Mouse (Mus musculus) gastrocnemius, postnatal 10 days (tissue): ENCODE data around the gene Gm21961. TPM values are rescaled to one million over a fixed set of nuclear protein-coding genes. Genes with fewer than 3 reads are reported as not detected.
"Not testable (repeated sequence)": the region's sequence is repeated elsewhere in the genome, so short reads cannot be mapped to it uniquely, and the experiment has no call there.

Experiments
- DNase-seq: peaks from one replicate; pipeline ENCODE4 v3.0.0; 2021; ENCODE audit warnings: mixed read lengths
- long read RNA-seq, 2 experiments: library from polyadenylated mRNA; stranded (forward); transcript quantifications; one replicate each; pipeline ENCODE4 v2.0.0; 2021
- total RNA-seq, 2 experiments: library from RNA; stranded (reverse); gene quantifications; 2 replicates each; pipeline ENCODE4 v1.2.3; 2021

Gm21961 gene
- total RNA-seq: not detected
- long read RNA-seq, experiment 1: 0 reads
- long read RNA-seq, experiment 2: 0 reads

GRCm38 (mm10) chr15:65014804-65015203 is at the start of gene Gm21961:
Gene Gm21961 (minus strand): TSS chr15:65014904.
- DNase-seq: no peak

- no peak for DNase-seq
Observed at GRCm38 (mm10) chr15:65041999-65042398, 27.3 kb upstream of the Gm21961 start.

GRCm38 (mm10) chr15:65039216-65039615 is 24.5 kb upstream of the Gm21961 start:
- DNase-seq: not testable (repeated sequence)

- no peak for DNase-seq
Observed at GRCm38 (mm10) chr15:65017971-65018370, 3.3 kb upstream of the Gm21961 start.

DNA sequence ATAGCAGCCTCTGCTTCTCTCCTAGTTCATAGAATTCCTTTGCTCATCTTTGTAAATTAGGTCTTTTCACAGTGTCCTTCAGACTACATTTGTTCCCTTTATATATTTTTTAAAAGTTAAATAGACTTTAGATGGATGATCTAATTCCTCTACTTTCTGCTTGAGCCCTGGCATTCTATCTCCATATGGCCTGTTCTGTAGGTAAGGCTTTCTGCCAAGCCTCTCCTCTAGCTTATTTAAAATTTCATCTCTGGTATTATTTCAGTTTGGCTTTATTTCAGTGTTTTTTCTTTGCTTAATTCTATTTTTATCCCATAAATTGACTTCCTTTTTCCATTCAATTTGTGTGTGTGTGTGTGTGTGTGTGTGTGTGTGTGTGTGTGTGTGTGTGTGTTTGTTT is 8.5 kb downstream of the Gm21961 start:
- DNase-seq: no peak

- DNase-seq: no peak
Observed at GRCm38 (mm10) chr15:64994498-64994897, 20.2 kb downstream of the Gm21961 start.

DNA sequence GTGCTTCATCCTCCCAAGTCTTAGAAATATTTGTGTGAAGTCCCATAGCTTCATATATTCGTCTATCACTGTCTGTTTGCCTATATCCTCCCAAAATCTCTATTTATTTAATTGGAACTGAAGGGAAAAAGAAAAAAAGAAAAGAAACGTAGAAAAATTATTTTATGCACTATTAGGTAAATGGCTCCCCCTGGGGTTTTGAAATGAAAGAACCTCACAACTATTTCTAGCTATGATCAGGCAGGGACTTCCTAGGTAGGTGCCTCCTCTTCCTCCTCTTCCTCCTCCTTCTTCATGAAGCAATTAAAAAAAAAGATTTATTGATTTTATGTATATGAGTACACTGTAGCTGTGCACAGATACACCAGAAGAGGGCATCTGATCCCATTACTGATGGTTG is 34.7 kb downstream of the Gm21961 start:
- no peak for DNase-seq

DNA sequence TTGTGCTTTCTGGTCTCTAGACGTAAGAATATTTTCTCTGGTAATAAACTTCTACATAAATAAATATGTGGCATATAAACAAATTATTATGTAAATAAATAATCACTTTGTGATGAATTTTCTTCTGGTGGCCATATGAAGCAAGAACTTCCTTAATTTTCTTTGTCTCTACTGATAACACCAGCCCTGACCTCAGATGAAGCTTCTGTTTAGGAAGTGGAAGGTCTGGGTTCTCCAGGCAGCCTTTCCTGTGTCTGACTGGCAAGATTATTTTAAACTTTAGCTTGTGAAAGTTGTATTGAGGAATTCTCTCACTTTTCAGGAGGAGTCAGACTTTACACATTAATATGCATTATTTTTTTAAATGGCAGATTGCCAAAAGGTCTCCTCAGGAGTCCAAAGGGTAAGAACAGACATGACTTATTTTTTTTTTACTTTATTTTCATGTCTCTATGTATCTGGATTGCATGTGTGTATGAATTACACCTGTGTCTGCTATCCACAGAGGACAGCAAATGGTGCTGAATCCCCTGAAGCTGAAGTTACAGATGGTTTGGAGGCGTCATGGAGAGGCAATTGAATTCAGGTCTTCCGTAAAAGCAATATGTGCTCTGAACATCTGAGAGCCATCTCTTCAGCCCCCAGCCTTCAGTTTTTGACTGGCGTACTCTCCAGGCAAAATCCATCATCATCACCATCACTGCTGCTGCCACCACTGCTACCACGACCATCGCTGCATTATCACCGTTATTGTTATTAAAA is 38.5 kb downstream of the Gm21961 start:
- DNase-seq: no peak

Other genes with a start within 250 kb of the Gm21961 start
- not detected for gene Gm21798, start 197.2 kb downstream of the Gm21961 start, total RNA-seq